ENCODE assay signal across 25 mouse cellular contexts in the genomic region with DNA sequence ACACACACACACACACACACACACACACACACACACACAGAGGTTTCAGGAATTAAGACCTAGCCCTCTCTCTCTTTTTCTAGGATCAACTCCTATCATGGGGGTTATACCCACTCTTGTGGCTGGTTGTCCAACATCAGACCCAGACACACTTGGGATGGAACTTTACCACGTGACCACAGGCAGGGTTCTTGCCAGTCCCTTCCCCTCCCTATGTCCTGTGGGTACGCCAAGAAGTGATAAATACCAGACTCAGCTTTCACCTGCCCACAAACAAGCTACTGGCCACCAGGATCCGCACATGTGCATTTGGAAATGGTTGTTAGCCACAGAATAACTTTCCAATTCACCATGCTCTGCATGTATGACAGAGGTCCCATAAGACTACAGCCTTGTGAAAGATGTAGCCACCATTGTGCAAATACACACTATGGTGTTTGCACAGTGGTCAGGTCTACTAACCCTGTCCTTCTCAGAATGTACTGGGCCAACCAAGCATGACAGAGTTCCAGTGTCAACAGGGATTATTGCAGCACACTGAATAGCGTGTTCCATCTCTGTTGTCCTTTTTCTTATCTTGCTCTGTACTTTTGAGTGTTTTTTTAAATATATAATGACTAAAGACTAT. TPM values are rescaled to one million over a fixed set of nuclear protein-coding genes. Genes with fewer than 3 reads are reported as not detected.
DNase-seq lines count a peak whose midpoint lies in the region; ATAC-seq and TF ChIP-seq lines count a peak whose summit lies in the region.
"Had no signal": no experiment of that assay in that cellular context is flagged by ENCODE, and none has a peak within 500 bp of the region (broad histone marks: within the 10 kb centered on the region; RNA-seq: fewer than 3 reads in every experiment).

No protein-coding gene starts in this region.

- H3K9ac ChIP-seq in liver, adult 2 months (ENCODE audit: low read depth, low read length): no peak overlapping the region
- no peak overlapping the region for H3K9ac ChIP-seq in MEL (ENCODE audit: control insufficient read depth, low read depth, low read length, poor library complexity, severe bottlenecking)
- no peak overlapping the region for H3K9ac ChIP-seq in liver, postnatal 0 days (replicated peaks)
- no peak overlapping the region for H3K9ac ChIP-seq in forebrain, embryonic 11.5 days (ENCODE audit: low read length)
- H3K9ac ChIP-seq: forebrain, embryonic 12.5 days; forebrain, embryonic 15.5 days; heart, embryonic 12.5 days; heart, embryonic 15.5 days; hindbrain, embryonic 13.5 days; intestine, embryonic 15.5 days had no signal

- WGBS in liver, adult 2 months: 42% methylated on average over 4 of the region's 4 CpGs
- 53% methylated on average over 4 of the region's 4 CpGs for WGBS in liver, postnatal 0 days (ENCODE audit: insufficient replicate concordance)
- whole genome bisulfite sequencing in forebrain, embryonic 11.5 days: 84% methylated on average over 4 of the region's 4 CpGs

- TF ChIP-seq POLR2A in liver, adult 2 months (IDR thresholded peaks at IDR 0.05; ENCODE audit: extremely low read depth, insufficient read depth, low read length): no peak
- TF ChIP-seq POLR2A in MEL (IDR thresholded peaks at IDR 0.05; ENCODE audit: control insufficient read depth in 1 of 2, insufficient read depth in 1 of 2, low read depth in 1 of 2, low read length in 2 of 2, poor library complexity in 1 of 2): no peak

- H3K36me3 ChIP-seq in liver, adult 2 months (ENCODE audit: control insufficient read depth, insufficient read depth, low read length): no peaks in the 10 kb centered on the region
- H3K36me3 ChIP-seq in MEL (ENCODE audit: control insufficient read depth in 1 of 2, insufficient read depth in 2 of 2, low read length in 2 of 2): no peaks in the 10 kb centered on the region
- H3K36me3 ChIP-seq in liver, postnatal 0 days (replicated peaks; ENCODE audit: insufficient read depth, low read length): no peaks in the 10 kb centered on the region
- no peaks in the 10 kb centered on the region for H3K36me3 ChIP-seq in forebrain, embryonic 11.5 days (ENCODE audit: control insufficient read depth, insufficient read depth, low read length)
- H3K36me3 ChIP-seq: forebrain, embryonic 12.5 days; forebrain, embryonic 15.5 days; G1E; heart, embryonic 12.5 days; heart, embryonic 15.5 days; hindbrain, embryonic 10.5 days; hindbrain, embryonic 13.5 days; intestine, embryonic 15.5 days had no signal

- no peak for TF ChIP-seq EP300 in MEL (IDR thresholded peaks at IDR 0.05; ENCODE audit: low read depth in 1 of 2, low read length in 2 of 2)
- TF ChIP-seq EP300 in liver, postnatal 0 days (IDR thresholded peaks at IDR 0.05; ENCODE audit: low read depth): peak; percentile 52; the same call in 1 of the 2 replicates

- H3K79me2 ChIP-seq in liver, adult 2 months (ENCODE audit: control insufficient read depth, insufficient read depth, low read length): no peaks in the 10 kb centered on the region
- H3K79me2 ChIP-seq in MEL (ENCODE audit: control insufficient read depth, insufficient read depth, low read length, poor library complexity): no peaks in the 10 kb centered on the region

- ATAC-seq in liver, postnatal 0 days: peak; percentile 99
- ATAC-seq in forebrain, embryonic 11.5 days (replicated peaks; ENCODE audit: low FRiP score): no peak
- ATAC-seq in erythroid progenitor cell, adult 5-6 weeks (replicated peaks; ENCODE audit: low FRiP score, poor library complexity, severe bottlenecking): no peak
- ATAC-seq: forebrain, embryonic 15.5 days; hindbrain, embryonic 16.5 days; intestine, embryonic 15.5 days had no signal

- H3K4me2 ChIP-seq in liver, postnatal 0 days (ENCODE audit: low read depth, low read length): no peak overlapping the region
- H3K4me2 ChIP-seq in forebrain, embryonic 11.5 days (ENCODE audit: low read depth, low read length, severe bottlenecking): no peak overlapping the region
- H3K4me2 ChIP-seq: forebrain, embryonic 12.5 days; forebrain, embryonic 15.5 days; heart, embryonic 12.5 days; heart, embryonic 15.5 days; hindbrain, embryonic 13.5 days; intestine, embryonic 15.5 days had no signal

- peak; percentile 80 for DNase-seq in liver, adult 2 months (ENCODE audit: extremely low read depth, low read depth, low spot score)
- DNase-seq in liver: no peak
- peak; percentile 5 for DNase-seq in 416B (ENCODE audit: low read depth)
- no peak for DNase-seq in MEL (ENCODE audit: low read depth, low spot score)
- peak; percentile 20 for DNase-seq in liver, postnatal 0 days
- no peak for DNase-seq in forebrain, embryonic 11.5 days (ENCODE audit: low spot score)
- DNase-seq in adrenal gland, adult 2 months: no peak
- DNase-seq: adrenal gland, adult 8-10 months; adrenal gland, postnatal 25 days; cerebellum, adult 18-20 months; cerebellum, adult 9-10 months; gastrocnemius, postnatal 25 days; heart, postnatal 10 days; heart, postnatal 36 days had no signal

- H3K27ac ChIP-seq in liver, adult 2 months (replicated peaks; ENCODE audit: insufficient read depth, low read depth, low read length): no peak overlapping the region
- no peak overlapping the region for H3K27ac ChIP-seq in MEL (ENCODE audit: control insufficient read depth, low read depth, low read length)
- peak overlapping the region; percentile 87 for H3K27ac ChIP-seq in liver, postnatal 0 days (ENCODE audit: low read depth)
- no peak overlapping the region for H3K27ac ChIP-seq in forebrain, embryonic 11.5 days (ENCODE audit: low read depth, low read length)
- H3K27ac ChIP-seq: forebrain, embryonic 12.5 days; forebrain, embryonic 15.5 days; heart, embryonic 15.5 days; hindbrain, embryonic 10.5 days; hindbrain, embryonic 13.5 days; intestine, embryonic 15.5 days had no signal

- TF ChIP-seq CTCF in liver, adult 2 months (IDR thresholded peaks at IDR 0.05; ENCODE audit: low read depth, low read length): no peak
- no peak for TF ChIP-seq CTCF in MEL (IDR thresholded peaks at IDR 0.05 in 2 of 3, conservative IDR thresholded peaks at IDR 0.05 in 1 of 3; ENCODE audit: control insufficient read depth in 1 of 3, insufficient read depth in 1 of 3, low read depth in 2 of 3, low read length in 3 of 3, poor library complexity in 1 of 3, severe bottlenecking in 1 of 3)
- TF ChIP-seq CTCF in liver, postnatal 0 days (IDR thresholded peaks at IDR 0.05; ENCODE audit: low read depth): no peak

- H3K4me3 ChIP-seq in liver, adult 2 months (ENCODE audit: insufficient read depth, low read depth, low read length): no peak overlapping the region
- H3K4me3 ChIP-seq in MEL (ENCODE audit: control insufficient read depth in 1 of 2, insufficient read depth in 1 of 2, low read depth in 2 of 2, low read length in 2 of 2): no peak overlapping the region
- no peak overlapping the region for H3K4me3 ChIP-seq in liver, postnatal 0 days (ENCODE audit: low read depth, low read length)
- no peak overlapping the region for H3K4me3 ChIP-seq in forebrain, embryonic 11.5 days (ENCODE audit: low read depth, low read length)
- H3K4me3 ChIP-seq: forebrain, embryonic 12.5 days; forebrain, embryonic 15.5 days; heart, embryonic 12.5 days; heart, embryonic 15.5 days; hindbrain, embryonic 10.5 days; hindbrain, embryonic 13.5 days; intestine, embryonic 15.5 days had no signal

- TF ChIP-seq RAD21 in MEL (IDR thresholded peaks at IDR 0.05; ENCODE audit: low read depth, low read length): no peak

- peaks cover 9% of the 10 kb centered on the region for H3K4me1 ChIP-seq in liver, adult 2 months (ENCODE audit: control insufficient read depth, insufficient read depth, low read length)
- H3K4me1 ChIP-seq in MEL (ENCODE audit: control insufficient read depth in 1 of 2, insufficient read depth in 2 of 2, low read length in 2 of 2): no peaks in the 10 kb centered on the region
- H3K4me1 ChIP-seq in liver, postnatal 0 days (ENCODE audit: insufficient read depth): peaks cover 6% of the 10 kb centered on the region; the same call in 1 of the 2 replicates
- H3K4me1 ChIP-seq in forebrain, embryonic 11.5 days (replicated peaks; ENCODE audit: control insufficient read depth, insufficient read depth, low read length): no peaks in the 10 kb centered on the region
- H3K4me1 ChIP-seq: forebrain, embryonic 12.5 days; forebrain, embryonic 15.5 days; heart, embryonic 15.5 days; hindbrain, embryonic 10.5 days; hindbrain, embryonic 13.5 days; intestine, embryonic 15.5 days had no signal

- no peaks in the 10 kb centered on the region for H3K9me3 ChIP-seq in MEL (replicated peaks; ENCODE audit: insufficient read depth, low read length)
- no peaks in the 10 kb centered on the region for H3K9me3 ChIP-seq in liver, postnatal 0 days (ENCODE audit: low read length)
- no peaks in the 10 kb centered on the region for H3K9me3 ChIP-seq in forebrain, embryonic 11.5 days (ENCODE audit: control insufficient read depth, low read length)
- H3K9me3 ChIP-seq: forebrain, embryonic 12.5 days; forebrain, embryonic 15.5 days; G1E; heart, embryonic 12.5 days; heart, embryonic 15.5 days; hindbrain, embryonic 10.5 days; hindbrain, embryonic 13.5 days; intestine, embryonic 15.5 days had no signal

- H3K27me3 ChIP-seq in liver, adult 2 months (ENCODE audit: control insufficient read depth, insufficient read depth, low read length): no peaks in the 10 kb centered on the region
- no peaks in the 10 kb centered on the region; a peak in 1 of 4 replicates for H3K27me3 ChIP-seq in MEL (ENCODE audit: control insufficient read depth in 1 of 2, insufficient read depth in 2 of 2, low read length in 2 of 2)
- H3K27me3 ChIP-seq in liver, postnatal 0 days (ENCODE audit: insufficient read depth, low read length): no peaks in the 10 kb centered on the region
- no peaks in the 10 kb centered on the region for H3K27me3 ChIP-seq in forebrain, embryonic 11.5 days (ENCODE audit: control insufficient read depth, insufficient read depth, low read length)
- H3K27me3 ChIP-seq: CH12.LX; forebrain, embryonic 12.5 days; forebrain, embryonic 15.5 days; heart, embryonic 12.5 days; heart, embryonic 15.5 days; hindbrain, embryonic 13.5 days; intestine, embryonic 15.5 days had no signal

TF ChIP-seq in MEL, 35 proteins besides CTCF, POLR2A, EP300 and RAD21:
- TF ChIP-seq MEF2A (IDR thresholded peaks at IDR 0.05; ENCODE audit: extremely low read depth, insufficient replicate concordance, low read depth, low read length, poor library complexity, severe bottlenecking): no peak
- TF ChIP-seq USF1 (IDR thresholded peaks at IDR 0.05; ENCODE audit: low read depth, low read length): 0 out of 2 replicates have a peak, but pooled peaks have one; percentile 10

RNA-seq across cellular contexts. Expression of gene Tcf7l1, which starts 20.6 kb away (rescaled TPM):
- total RNA-seq in liver, adult 2 months (2014; rRNA removed): 0.92 and 1.1 TPM in 2 replicates
- polyA plus RNA-seq in liver, adult 2 months (2012; rRNA removed): 5.0 and 6.9 TPM in 2 replicates
- total RNA-seq in MEL (2012; rRNA removed): not detected in 2 replicates
- not detected for polyA plus RNA-seq in MEL (2012; ENCODE audit: insufficient read depth in 1 of 2, insufficient read length in 2 of 2, low read depth in 1 of 2, low replicate concordance in 2 of 2, missing spikeins in 1 of 2)
- 5.7 and 5.8 TPM in 2 replicates for polyA plus RNA-seq in liver, postnatal 0 days (2015; fragmentation: Nextera tagmentation; extraction: Ambion mirVana)
- polyA plus RNA-seq in forebrain, embryonic 11.5 days (2014; fragmentation: Nextera tagmentation; extraction: Ambion mirVana): 31.2 and 33.3 TPM in 2 replicates
- 10 to 100 TPM; 11.0 to 14.7 TPM for total RNA-seq in adrenal gland, adult 2 months (2021)
- polyA plus RNA-seq in adrenal gland, adult 2 months (2012; rRNA removed): 23.2 and 24.4 TPM in 2 replicates
- 5.9 TPM in 1 of 2 replicates, not detected in the other for total RNA-seq in erythroid progenitor cell, adult 5-6 weeks (2015; ENCODE audit: low replicate concordance)
- not detected in 2 replicates for total RNA-seq in erythroid progenitor cell, adult 5-6 weeks (2017; ENCODE audit: low replicate concordance)
- polyA plus RNA-seq: G1E had no signal

Comparison
In these comparisons a context has a peak if more than half of its experiments do, and no peak if none do; other contexts are left out.
1. DNase-seq: peak in liver, adult 2 months (single experiment), 416B (single experiment) and liver, postnatal 0 days (single experiment); none in liver (single experiment), MEL (single experiment), forebrain, embryonic 11.5 days (single experiment) and adrenal gland, adult 2 months (single experiment).